Comparison of ENCODE assay signal across 8 mouse cellular contexts in genomic region chr8:123478456-123479218, GRCm38 (mm10). TPM values are rescaled to one million over a fixed set of nuclear protein-coding genes. Genes with fewer than 3 reads are reported as not detected.
DNase-seq lines count a peak whose midpoint lies in the region; ATAC-seq and TF ChIP-seq lines count a peak whose summit lies in the region.

No protein-coding gene starts in this region.

- intact Hi-C loops in heart, adult 2 months (cut with DNase I), result loop anchor here (5.0 kb wide), 1 partner anchor 36 kb away; no protein-coding TSS in a partner anchor

- TF ChIP-seq CTCF in heart, adult 2 months (IDR thresholded peaks at IDR 0.05), result no peak
- no peak for TF ChIP-seq CTCF in cortical plate, adult 2 months (IDR thresholded peaks at IDR 0.05; ENCODE audit: extremely low read depth, insufficient read depth, low read length)
- TF ChIP-seq CTCF in stomach, postnatal 0 days (IDR thresholded peaks at IDR 0.05; ENCODE audit: low read depth), result no peak

- peak overlapping the region; percentile 94 for H3K9ac ChIP-seq in heart, adult 2 months (ENCODE audit: low read depth, low read length)
- peak overlapping the region; percentile 92 for H3K9ac ChIP-seq in hindbrain, embryonic 16.5 days (ENCODE audit: low read depth, low read length)
- H3K9ac ChIP-seq in stomach, postnatal 0 days (ENCODE audit: low read length), result peak overlapping the region; percentile 82

- H3K4me3 ChIP-seq in heart, adult 2 months, result peak overlapping the region; percentile 89
- peak overlapping the region; percentile 94 for H3K4me3 ChIP-seq in cortical plate, adult 2 months (ENCODE audit: insufficient read depth, low read length)
- H3K4me3 ChIP-seq in hindbrain, embryonic 16.5 days (ENCODE audit: low read length), result peak overlapping the region; percentile 74
- peak overlapping the region; percentile 89 for H3K4me3 ChIP-seq in stomach, postnatal 0 days (ENCODE audit: low read depth, low read length)

- peaks cover 9% of the 10 kb centered on the region for H3K4me1 ChIP-seq in heart, adult 2 months (ENCODE audit: control insufficient read depth, insufficient read depth, low read length)
- H3K4me1 ChIP-seq in cortical plate, adult 2 months (ENCODE audit: control insufficient read depth, insufficient read depth, low read length), result peaks cover 2% of the 10 kb centered on the region; the same call in 1 of the 2 replicates
- H3K4me1 ChIP-seq in hindbrain, embryonic 16.5 days (ENCODE audit: control insufficient read depth, insufficient read depth, low read depth, low read length), result peaks cover 17% of the 10 kb centered on the region
- peaks cover 5% of the 10 kb centered on the region; the same call in 1 of the 2 replicates for H3K4me1 ChIP-seq in stomach, postnatal 0 days (replicated peaks; ENCODE audit: control insufficient read depth, insufficient read depth)

- H3K9me3 ChIP-seq in hindbrain, embryonic 16.5 days (ENCODE audit: control insufficient read depth, low read length), result no peaks in the 10 kb centered on the region
- H3K9me3 ChIP-seq in stomach, postnatal 0 days (ENCODE audit: control insufficient read depth, low read length), result no peaks in the 10 kb centered on the region

- peak overlapping the region; percentile 96 for H3K27ac ChIP-seq in heart, adult 2 months
- peak overlapping the region; percentile 99 for H3K27ac ChIP-seq in cortical plate, adult 2 months (ENCODE audit: insufficient read depth, low read length)
- H3K27ac ChIP-seq in hindbrain, embryonic 16.5 days (ENCODE audit: low read depth, low read length), result peak overlapping the region; percentile 98
- peak overlapping the region; percentile 89 for H3K27ac ChIP-seq in stomach, postnatal 0 days (replicated peaks)

- H3K36me3 ChIP-seq in heart, adult 2 months (ENCODE audit: control insufficient read depth, insufficient read depth, low read length), result no peaks in the 10 kb centered on the region
- H3K36me3 ChIP-seq in hindbrain, embryonic 16.5 days (ENCODE audit: control insufficient read depth, insufficient read depth, low read length), result peaks cover 12% of the 10 kb centered on the region
- no peaks in the 10 kb centered on the region for H3K36me3 ChIP-seq in stomach, postnatal 0 days (ENCODE audit: control insufficient read depth, insufficient read depth, low read length)

- no peak for TF ChIP-seq POLR2A in heart, adult 2 months (IDR thresholded peaks at IDR 0.05; ENCODE audit: insufficient read depth, low read depth, low read length)
- 0 out of 2 replicates have a peak, but pooled peaks have one; percentile 21 for TF ChIP-seq POLR2A in cortical plate, adult 2 months (IDR thresholded peaks at IDR 0.05; ENCODE audit: extremely low read depth, insufficient read depth, low read length)

- no peak for TF ChIP-seq EP300 in heart, adult 2 months (IDR thresholded peaks at IDR 0.05; ENCODE audit: insufficient read depth, low read depth, low read length)
- TF ChIP-seq EP300 in stomach, postnatal 0 days (optimal IDR thresholded peaks at IDR 0.05), result no peak

- 27% methylated on average over 16 of the region's 16 CpGs for WGBS in heart, adult 2 months
- 40% methylated on average over 16 of the region's 16 CpGs for WGBS in hindbrain, embryonic 16.5 days
- 35% methylated on average over 16 of the region's 16 CpGs for WGBS in stomach, postnatal 0 days

- no peaks in the 10 kb centered on the region for H3K27me3 ChIP-seq in heart, adult 2 months (ENCODE audit: control insufficient read depth, insufficient read depth, low read length)
- no peaks in the 10 kb centered on the region for H3K27me3 ChIP-seq in hindbrain, embryonic 16.5 days (replicated peaks; ENCODE audit: control insufficient read depth, insufficient read depth, low read length)
- no peaks in the 10 kb centered on the region for H3K27me3 ChIP-seq in stomach, postnatal 0 days (ENCODE audit: control insufficient read depth, insufficient read depth, low read length)

- H3K79me2 ChIP-seq in heart, adult 2 months (replicated peaks; ENCODE audit: control insufficient read depth, insufficient read depth, low read length), result no peaks in the 10 kb centered on the region

- ATAC-seq in CD4-positive, CD25-positive, alpha-beta regulatory T cell, adult 4 months, result peak; percentile 66
- ATAC-seq in hindbrain, embryonic 16.5 days, result no peak
- ATAC-seq in megakaryocyte, adult 5-6 weeks (ENCODE audit: poor library complexity, severe bottlenecking), result peak; percentile 58
- peak; percentile 33; the same call in 1 of the 2 replicates for ATAC-seq in stomach, postnatal 0 days (ENCODE audit: low FRiP score, low TSS enrichment)

- H3K4me2 ChIP-seq in hindbrain, embryonic 16.5 days (ENCODE audit: low read length), result peak overlapping the region; percentile 88
- peak overlapping the region; percentile 81 for H3K4me2 ChIP-seq in stomach, postnatal 0 days (replicated peaks; ENCODE audit: low read depth)

- DNase-seq in heart, adult 2 months, result no peak
- no peak for DNase-seq in heart, adult 11 months
- DNase-seq in stomach, postnatal 0 days (ENCODE audit: low spot score), result no peak
- DNase-seq in gastrocnemius, postnatal 25 days, result no peak

RNA-seq across cellular contexts. Expression of gene Afg3l1, which starts 0.9 kb away (rescaled TPM):
- 10 to 100 TPM; 60.1 to 65.1 TPM for total RNA-seq in heart, adult 2 months (2021)
- polyA plus RNA-seq in heart, adult 2 months (2012; rRNA removed), result 22.6 and 39.2 TPM in 2 replicates
- 10 to 100 TPM; 33.8 to 37.5 TPM for polyA plus RNA-seq in CD4-positive, CD25-positive, alpha-beta regulatory T cell, adult 4 months (2017; shearing (Covaris generic))
- 20.4 and 21.5 TPM in 2 replicates for polyA plus RNA-seq in cortical plate, adult 2 months (2012; rRNA removed)
- polyA plus RNA-seq in hindbrain, embryonic 16.5 days (2015; fragmentation: Nextera tagmentation; extraction: Ambion mirVana), result 48.7 and 57.4 TPM in 2 replicates
- 10.4 and 11.7 TPM in 2 replicates for total RNA-seq in megakaryocyte, adult 5-6 weeks (2015)
- 12.2 and 13.3 TPM in 2 replicates for total RNA-seq in megakaryocyte, adult 5-6 weeks (2017)
- polyA plus RNA-seq in stomach, postnatal 0 days (2015; fragmentation: Nextera tagmentation; extraction: Ambion mirVana), result 28.1 and 28.4 TPM in 2 replicates
- 10 to 100 TPM; 37.9 to 39.8 TPM for total RNA-seq in gastrocnemius, postnatal 25 days (2021)

RNA-seq across cellular contexts. Expression of gene Dbndd1, which starts 36.6 kb away (rescaled TPM):
- total RNA-seq in heart, adult 2 months (2021), result not detected
- polyA plus RNA-seq in heart, adult 2 months (2012; rRNA removed), result 0.27 TPM in 1 of 2 replicates, not detected in the other
- polyA plus RNA-seq in CD4-positive, CD25-positive, alpha-beta regulatory T cell, adult 4 months (2017; shearing (Covaris generic)), result under 1 TPM; 0.55 to 0.58 TPM
- polyA plus RNA-seq in cortical plate, adult 2 months (2012; rRNA removed), result 20.9 and 21.5 TPM in 2 replicates
- polyA plus RNA-seq in hindbrain, embryonic 16.5 days (2015; fragmentation: Nextera tagmentation; extraction: Ambion mirVana), result 85.6 and 88.2 TPM in 2 replicates
- total RNA-seq in megakaryocyte, adult 5-6 weeks (2015), result not detected in 2 replicates
- total RNA-seq in megakaryocyte, adult 5-6 weeks (2017), result 0.07 TPM in 1 of 2 replicates, not detected in the other
- polyA plus RNA-seq in stomach, postnatal 0 days (2015; fragmentation: Nextera tagmentation; extraction: Ambion mirVana), result 0.89 and 1.4 TPM in 2 replicates
- not detected for total RNA-seq in gastrocnemius, postnatal 25 days (2021)

RNA-seq across cellular contexts. Expression of gene Gas8, which starts 40.0 kb away (rescaled TPM):
- 1 to 10 TPM; 3.6 to 4.6 TPM for total RNA-seq in heart, adult 2 months (2021)
- 3.1 and 4.0 TPM in 2 replicates for polyA plus RNA-seq in heart, adult 2 months (2012; rRNA removed)
- 1 to 10 TPM; 6.5 to 7.4 TPM for polyA plus RNA-seq in CD4-positive, CD25-positive, alpha-beta regulatory T cell, adult 4 months (2017; shearing (Covaris generic))
- polyA plus RNA-seq in cortical plate, adult 2 months (2012; rRNA removed), result 35.5 and 40.4 TPM in 2 replicates
- polyA plus RNA-seq in hindbrain, embryonic 16.5 days (2015; fragmentation: Nextera tagmentation; extraction: Ambion mirVana), result 40.9 and 44.1 TPM in 2 replicates
- total RNA-seq in megakaryocyte, adult 5-6 weeks (2015), result 1.4 and 1.7 TPM in 2 replicates
- total RNA-seq in megakaryocyte, adult 5-6 weeks (2017), result 7.0 and 10.7 TPM in 2 replicates
- polyA plus RNA-seq in stomach, postnatal 0 days (2015; fragmentation: Nextera tagmentation; extraction: Ambion mirVana), result 10.6 and 11.3 TPM in 2 replicates
- 1 to 10 TPM; 3.5 to 4.0 TPM for total RNA-seq in gastrocnemius, postnatal 25 days (2021)

RNA-seq across cellular contexts. Expression of gene Def8, which starts 55.3 kb away (rescaled TPM):
- 10 to 100 TPM; 56.4 to 63.4 TPM for total RNA-seq in heart, adult 2 months (2021)
- 48.1 and 54.7 TPM in 2 replicates for polyA plus RNA-seq in heart, adult 2 months (2012; rRNA removed)
- 10 to 100 TPM in 1 of 2 experiments, 1 to 10 TPM in 1; 6.9 to 14.2 TPM for polyA plus RNA-seq in CD4-positive, CD25-positive, alpha-beta regulatory T cell, adult 4 months (2017; shearing (Covaris generic))
- polyA plus RNA-seq in cortical plate, adult 2 months (2012; rRNA removed), result 42.8 and 43.2 TPM in 2 replicates
- polyA plus RNA-seq in hindbrain, embryonic 16.5 days (2015; fragmentation: Nextera tagmentation; extraction: Ambion mirVana), result 50.5 and 53.5 TPM in 2 replicates
- 15.2 and 19.6 TPM in 2 replicates for total RNA-seq in megakaryocyte, adult 5-6 weeks (2015)
- 24.9 and 27.3 TPM in 2 replicates for total RNA-seq in megakaryocyte, adult 5-6 weeks (2017)
- polyA plus RNA-seq in stomach, postnatal 0 days (2015; fragmentation: Nextera tagmentation; extraction: Ambion mirVana), result 20.6 and 22.5 TPM in 2 replicates
- total RNA-seq in gastrocnemius, postnatal 25 days (2021), result 10 to 100 TPM; 37.8 to 38.2 TPM
